Comparison of ENCODE assay signal across 8 mouse cellular contexts in the genomic region with DNA sequence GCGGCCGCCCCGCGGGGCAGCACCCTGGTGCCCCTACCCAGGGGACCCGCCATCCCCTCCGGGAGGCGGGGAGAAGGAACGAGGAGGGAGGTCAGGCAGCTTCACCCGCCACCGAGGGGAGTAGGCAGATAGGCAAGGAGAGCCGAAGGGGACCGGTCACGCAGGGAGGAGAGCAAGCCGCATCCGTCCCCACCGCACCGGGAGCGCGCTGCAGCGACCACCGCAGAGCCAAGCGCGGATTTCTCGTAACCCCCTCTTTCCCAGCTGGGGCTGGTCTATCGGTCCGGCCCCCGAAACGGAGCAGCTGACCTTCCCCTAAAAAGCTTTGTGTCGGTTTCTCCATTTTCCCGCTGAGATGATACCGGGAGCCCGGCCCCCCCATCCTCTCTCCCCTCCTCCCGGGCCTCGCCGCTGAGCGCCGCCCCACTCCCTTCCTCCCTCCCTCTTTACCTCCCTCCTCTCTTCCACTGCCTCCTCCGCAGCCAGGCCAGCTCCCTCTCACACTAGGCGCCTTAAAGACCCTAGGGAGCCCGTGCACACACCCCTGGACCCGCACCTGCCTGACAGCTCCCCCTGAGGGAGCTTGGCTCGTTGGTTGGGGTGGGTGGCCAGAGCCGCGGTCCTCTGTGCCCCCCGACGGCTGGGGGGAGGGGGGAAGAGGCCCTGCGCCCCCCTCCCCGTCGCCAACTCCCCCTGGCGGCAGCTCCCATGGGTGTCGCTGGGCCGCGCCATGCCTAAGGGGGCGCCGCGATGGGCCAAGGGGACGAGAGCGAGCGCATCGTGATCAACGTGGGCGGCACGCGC. TPM values are rescaled to one million over a fixed set of nuclear protein-coding genes. Genes with fewer than 3 reads are reported as not detected.
DNase-seq lines count a peak whose midpoint lies in the region; ATAC-seq lines count a peak whose summit lies in the region.

No protein-coding gene starts in this region.

- H3K4me2 ChIP-seq in forebrain, embryonic 14.5 days (ENCODE audit: low read length) = peak overlapping the region; percentile 76
- peak overlapping the region; percentile 82 for H3K4me2 ChIP-seq in neural tube, embryonic 14.5 days (ENCODE audit: low read depth, low read length)

- DNase-seq in heart, embryonic 10.5 days (ENCODE audit: low spot score) = no peak
- no peak for DNase-seq in heart, postnatal 36 days
- DNase-seq in MN1 (ENCODE audit: low spot score) = peak; percentile 45
- peak; percentile 63 for DNase-seq in forebrain, embryonic 14.5 days (ENCODE audit: low spot score)
- peak; percentile 76 to 84 for DNase-seq in left cerebral cortex, postnatal 14 days (ENCODE audit: low spot score in 2 of 2)
- no peak for DNase-seq in gastrocnemius, postnatal 25 days
- DNase-seq in adrenal gland, postnatal 25 days = no peak

- H3K9me3 ChIP-seq in heart, embryonic 10.5 days = no peaks in the 10 kb centered on the region
- H3K9me3 ChIP-seq in forebrain, embryonic 14.5 days (replicated peaks; ENCODE audit: control insufficient read depth, low read length) = no peaks in the 10 kb centered on the region
- H3K9me3 ChIP-seq in neural tube, embryonic 14.5 days (ENCODE audit: control insufficient read depth, low read length) = no peaks in the 10 kb centered on the region

- 1% methylated on average over 63 of the region's 64 CpGs for WGBS in heart, embryonic 10.5 days
- WGBS in forebrain, embryonic 14.5 days = under 1% methylated on average over 51 of the region's 64 CpGs
- WGBS in neural tube, embryonic 14.5 days = 0% methylated on average over 49 of the region's 64 CpGs

- H3K9ac ChIP-seq in forebrain, embryonic 14.5 days (ENCODE audit: low read length) = peak overlapping the region; percentile 87
- H3K9ac ChIP-seq in neural tube, embryonic 14.5 days (replicated peaks; ENCODE audit: low read depth, low read length) = peak overlapping the region; percentile 95

- H3K27ac ChIP-seq in heart, embryonic 10.5 days = no peak overlapping the region
- H3K27ac ChIP-seq in forebrain, embryonic 14.5 days (ENCODE audit: low read depth, low read length) = peak overlapping the region; percentile 75
- peak overlapping the region; percentile 83 for H3K27ac ChIP-seq in neural tube, embryonic 14.5 days (ENCODE audit: low read depth, low read length)

- H3K4me3 ChIP-seq in heart, embryonic 10.5 days = peak overlapping the region; percentile 65
- peak overlapping the region; percentile 78 for H3K4me3 ChIP-seq in forebrain, embryonic 14.5 days (ENCODE audit: low read depth, low read length)
- peak overlapping the region; percentile 93 for H3K4me3 ChIP-seq in neural tube, embryonic 14.5 days (ENCODE audit: low read depth, low read length)

- peak; percentile 68 for ATAC-seq in forebrain, embryonic 14.5 days
- peak; percentile 57 for ATAC-seq in neural tube, embryonic 14.5 days (ENCODE audit: low read depth)

- no peaks in the 10 kb centered on the region for H3K36me3 ChIP-seq in heart, embryonic 10.5 days
- H3K36me3 ChIP-seq in forebrain, embryonic 14.5 days (ENCODE audit: control insufficient read depth, insufficient read depth, low read length) = no peaks in the 10 kb centered on the region
- no peaks in the 10 kb centered on the region for H3K36me3 ChIP-seq in neural tube, embryonic 14.5 days (ENCODE audit: control insufficient read depth, insufficient read depth, low read length)

- H3K4me1 ChIP-seq in heart, embryonic 10.5 days = peaks cover 26% of the 10 kb centered on the region
- peaks cover 16% of the 10 kb centered on the region; the same call in 1 of the 2 replicates for H3K4me1 ChIP-seq in forebrain, embryonic 14.5 days (ENCODE audit: control insufficient read depth, insufficient read depth, low read length)
- H3K4me1 ChIP-seq in neural tube, embryonic 14.5 days (ENCODE audit: control insufficient read depth, insufficient read depth, low read length) = peaks cover 21% of the 10 kb centered on the region; the same call in 1 of the 2 replicates

- intact Hi-C loops in heart, postnatal 36 days (cut with DNase I) = loop anchor here (10.0 kb wide), 1 partner anchor 138 kb away; no protein-coding TSS in a partner anchor
- intact Hi-C loops in left cerebral cortex, postnatal 14 days (cut with DNase I) = no loop called here

- peaks cover 90% of the 10 kb centered on the region for H3K27me3 ChIP-seq in heart, embryonic 10.5 days (ENCODE audit: insufficient read depth, poor library complexity, severe bottlenecking)
- H3K27me3 ChIP-seq in forebrain, embryonic 14.5 days (replicated peaks; ENCODE audit: control insufficient read depth, insufficient read depth, low read length) = peaks cover 42% of the 10 kb centered on the region
- H3K27me3 ChIP-seq in neural tube, embryonic 14.5 days (ENCODE audit: control insufficient read depth, insufficient read depth, low read length) = peaks cover 22% of the 10 kb centered on the region

RNA-seq across cellular contexts. Expression of a gene that starts 0.8 kb away (rescaled TPM):
- 0.04 TPM in 1 of 2 replicates, not detected in the other for polyA plus RNA-seq in heart, embryonic 10.5 days (2016; fragmentation: Nextera tagmentation; extraction: Ambion mirVana)
- total RNA-seq in heart, postnatal 36 days (2021) = under 1 TPM; 0.14 to 0.17 TPM
- polyA plus RNA-seq in forebrain, embryonic 14.5 days (2014; fragmentation: Nextera tagmentation; extraction: Ambion mirVana) = 3.6 and 6.0 TPM in 2 replicates
- total RNA-seq in left cerebral cortex, postnatal 14 days (2021) = 10 to 100 TPM; 85.9 to 88.0 TPM
- polyA plus RNA-seq in neural tube, embryonic 14.5 days (2014; fragmentation: Nextera tagmentation; extraction: Ambion mirVana) = 16.1 and 20.5 TPM in 2 replicates
- total RNA-seq in gastrocnemius, postnatal 25 days (2021) = 10 to 100 TPM; 50.0 to 65.5 TPM
- 0.33 TPM in 2 replicates for total RNA-seq in adrenal gland, postnatal 25 days (2021)

RNA-seq across cellular contexts. Expression of a gene that starts 20.9 kb away (rescaled TPM):
- polyA plus RNA-seq in heart, embryonic 10.5 days (2016; fragmentation: Nextera tagmentation; extraction: Ambion mirVana) = 0.17 and 0.85 TPM in 2 replicates
- total RNA-seq in heart, postnatal 36 days (2021) = not detected
- polyA plus RNA-seq in forebrain, embryonic 14.5 days (2014; fragmentation: Nextera tagmentation; extraction: Ambion mirVana) = 0.15 TPM in 1 of 2 replicates, not detected in the other
- not detected for total RNA-seq in left cerebral cortex, postnatal 14 days (2021)
- 0.24 TPM in 1 of 2 replicates, not detected in the other for polyA plus RNA-seq in neural tube, embryonic 14.5 days (2014; fragmentation: Nextera tagmentation; extraction: Ambion mirVana)
- 10 to 100 TPM; 17.7 to 17.8 TPM for total RNA-seq in gastrocnemius, postnatal 25 days (2021)
- total RNA-seq in adrenal gland, postnatal 25 days (2021) = not detected in 2 replicates

Comparison
In these comparisons a context has a peak if more than half of its experiments do, and no peak if none do; other contexts are left out.
1. DNase-seq: peak in MN1 (single experiment), forebrain, embryonic 14.5 days (single experiment) and left cerebral cortex, postnatal 14 days (2 of 2); none in heart, embryonic 10.5 days (single experiment), heart, postnatal 36 days (0 of 2), gastrocnemius, postnatal 25 days (single experiment) and adrenal gland, postnatal 25 days (single experiment).
2. RNA of a gene that starts 0.8 kb away (total RNA-seq): 85.9 to 88.0 TPM in left cerebral cortex, postnatal 14 days and 50.0 to 65.5 TPM in gastrocnemius, postnatal 25 days; 0.33 TPM in adrenal gland, postnatal 25 days and 0.14 to 0.17 TPM in heart, postnatal 36 days; every median in the first group is over 10 times any median in the second.
3. RNA of a gene that starts 20.9 kb away (total RNA-seq): 17.7 to 17.8 TPM in gastrocnemius, postnatal 25 days; not detected in left cerebral cortex, postnatal 14 days, not detected in heart, postnatal 36 days and not detected in adrenal gland, postnatal 25 days; every median in the first group is over 10 times any median in the second.
4. Peak in every context shown above with its lines, with median percentiles within 50 percentile points of each other: H3K4me3 ChIP-seq.